Mouse (Mus musculus) small intestine, adult 2 months (tissue): ENCODE measurements around the gene Ipmk. TPM values are rescaled to one million over a fixed set of nuclear protein-coding genes. Genes with fewer than 3 reads are reported as not detected.
A peak's percentile ranks its signal among the peaks of the same experiment; 100 is the strongest.

ENCODE experiments used
- H3K27ac ChIP-seq: fragments of 200-500 bp; 2 replicates; pipeline ENCODE4 v1.5.1; 2012; ENCODE audit warnings: low read depth, low read length, control low read depth, inconsistent platforms; ENCODE audit not compliant: insufficient read depth
- H3K27me3 ChIP-seq: fragments of 200-500 bp; 2 replicates; pipeline ENCODE4 v1.6.1; 2012; ENCODE audit warnings: mild to moderate bottlenecking, moderate library complexity, low read length, inconsistent platforms; ENCODE audit not compliant: control insufficient read depth, insufficient read depth
- H3K36me3 ChIP-seq: fragments of 200-500 bp; 2 replicates; pipeline ENCODE4 v1.6.1; 2012; ENCODE audit warnings: mild to moderate bottlenecking, low read length, control low read depth, inconsistent platforms; ENCODE audit not compliant: control insufficient read depth, insufficient read depth
- H3K4me1 ChIP-seq: fragments of 200-500 bp; 2 replicates; pipeline ENCODE4 v1.6.1; 2012; ENCODE audit warnings: low read length, inconsistent platforms, mixed read lengths; ENCODE audit not compliant: control insufficient read depth, insufficient read depth, insufficient read length
- H3K4me3 ChIP-seq: fragments of 200-500 bp; 2 replicates; pipeline ENCODE4 v1.5.1; 2012; ENCODE audit warnings: low read depth, mild to moderate bottlenecking, control low read depth, inconsistent platforms, low read length, moderate library complexity
- CTCF ChIP-seq: fragments of 200-500 bp; IDR thresholded peaks from 2 replicates; pipeline ENCODE4 v1.5.1; 2012; ENCODE audit warnings: low read depth, mild to moderate bottlenecking, control low read depth, inconsistent platforms, low read length, moderate library complexity, mixed read lengths; ENCODE audit not compliant: insufficient replicate concordance, insufficient read length; ENCODE audit errors: extremely low read depth
- POLR2A ChIP-seq: fragments of 200-500 bp; IDR thresholded peaks from 2 replicates; pipeline ENCODE4 v1.6.1; 2012; ENCODE audit warnings: low read depth, mild to moderate bottlenecking, control low read depth, inconsistent platforms, low read length, moderate library complexity
- WGBS: fragments of 180-500 bp; shearing (Covaris S2); methylation state at CpG from one replicate; pipeline ENCODE4 v1.1.7; 2018; 5-methylcytosine and 5-hydroxymethylcytosine counted together
- polyA plus RNA-seq: library from polyadenylated mRNA; depleted of rRNA; stranded (reverse); fragments of >200 nt; gene quantifications from 2 replicates; pipeline ENCODE4 v1.2.3, GENCODE M21; 2012; rRNA removed

The Ipmk gene
- polyA plus RNA-seq, 1 experiment: 111 TPM

GRCm38 (mm10) chr10:71472033-71472432 lies 124.5 kb downstream of the Ipmk start:
- 77% methylated on average over 6 of the region's 6 CpGs for WGBS
- Histone ChIP-seq H3K36me3 (no peaks in the 10 kb centered on the region), H3K4me3 (no peak overlapping the region), H3K27ac (no peak overlapping the region), H3K4me1 (no peaks in the 10 kb centered on the region), H3K27me3 (no peaks in the 10 kb centered on the region)
- TF ChIP-seq POLR2A (no peak), CTCF (no peak)

DNA sequence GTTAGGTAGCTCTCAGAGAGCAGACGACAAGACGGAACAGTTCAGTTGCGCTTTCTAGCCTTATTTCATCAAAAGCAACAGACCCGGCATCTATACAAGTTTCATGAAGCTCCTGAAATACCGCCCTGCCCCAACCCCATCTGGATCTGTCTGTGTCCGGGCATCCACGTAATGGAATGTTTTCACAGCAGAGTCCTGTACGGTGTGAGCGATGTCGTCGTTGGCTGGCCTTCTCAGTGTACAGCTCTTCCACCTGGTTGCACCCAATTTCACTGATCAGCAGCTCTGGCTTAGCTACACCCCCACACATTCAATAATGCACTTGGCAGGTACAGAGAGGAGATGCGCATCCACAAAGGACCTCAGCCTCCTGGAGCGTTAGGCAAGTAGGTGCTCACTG lies 126.0 kb downstream of the Ipmk start:
- Histone ChIP-seq H3K4me1 (no peaks in the 10 kb centered on the region), H3K27me3 (no peaks in the 10 kb centered on the region), H3K27ac (no peak overlapping the region), H3K36me3 (no peaks in the 10 kb centered on the region), H3K4me3 (no peak overlapping the region)
- TF ChIP-seq CTCF (no peak), POLR2A (no peak)
- WGBS: 89% methylated on average over 13 of the region's 13 CpGs

DNA sequence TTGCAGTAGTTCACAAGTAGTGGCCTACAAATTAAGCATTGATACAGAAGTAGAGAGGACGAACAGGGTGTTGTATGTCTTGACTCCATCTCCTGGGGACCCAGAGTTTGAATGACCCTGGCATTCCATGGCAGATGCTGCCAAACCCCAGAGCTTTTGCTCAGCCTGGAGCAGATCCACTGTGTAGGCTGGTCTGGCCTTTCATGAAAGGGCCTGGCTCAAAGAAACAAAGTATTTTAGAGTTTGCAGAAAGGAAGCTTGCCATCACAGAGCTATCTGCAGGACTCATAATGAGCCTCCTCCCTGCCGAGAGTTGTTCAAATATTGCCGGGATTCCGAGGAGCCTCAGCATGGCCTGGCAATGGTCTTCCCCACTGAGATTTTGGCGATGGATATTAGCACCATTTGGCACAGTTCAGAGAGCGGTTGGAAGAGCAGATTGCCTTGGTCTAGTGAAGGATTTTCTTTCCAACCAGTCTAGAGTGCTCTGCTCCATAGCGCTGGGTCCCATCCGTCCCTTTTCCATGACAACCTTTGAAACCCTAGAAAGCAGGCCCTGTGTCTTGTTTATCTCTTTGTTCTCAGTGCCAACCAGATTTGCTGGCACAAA lies 129.0 kb downstream of the Ipmk start:
- 65% methylated on average over 8 of the region's 8 CpGs for WGBS
- Histone ChIP-seq H3K27ac (no peak overlapping the region), H3K4me1 (no peaks in the 10 kb centered on the region), H3K4me3 (no peak overlapping the region), H3K27me3 (no peaks in the 10 kb centered on the region), H3K36me3 (no peaks in the 10 kb centered on the region)
- TF ChIP-seq CTCF (no peak), POLR2A (no peak)

GRCm38 (mm10) chr10:71477147-71477546 lies 129.6 kb downstream of the Ipmk start:
- WGBS: 45% methylated on average over 4 of the region's 4 CpGs
- TF ChIP-seq POLR2A (no peak), CTCF (no peak)
- H3K4me1 ChIP-seq: no peaks in the 10 kb centered on the region
- H3K36me3 ChIP-seq: no peaks in the 10 kb centered on the region
- no peaks in the 10 kb centered on the region for H3K27me3 ChIP-seq
- H3K4me3 ChIP-seq: no peak overlapping the region
- no peak overlapping the region for H3K27ac ChIP-seq

GRCm38 (mm10) chr10:71479700-71480325 lies 132.2 kb downstream of the Ipmk start:
- Histone ChIP-seq H3K27ac (no peak overlapping the region), H3K4me1 (no peaks in the 10 kb centered on the region), H3K4me3 (no peak overlapping the region), H3K27me3 (no peaks in the 10 kb centered on the region), H3K36me3 (no peaks in the 10 kb centered on the region)
- peak; percentile 74; the same call in 1 of the 2 replicates for TF ChIP-seq CTCF
- TF ChIP-seq POLR2A: no peak
- WGBS: 12% methylated on average over 8 of the region's 8 CpGs

Other genes with a start within 250 kb of the Ipmk start
- 2.5 and 3.1 TPM in 2 replicates for gene Bicc1, start 188.1 kb upstream of the Ipmk start, polyA plus RNA-seq
- 2.3 and 4.7 TPM in 2 replicates for gene Tfam, start 109.5 kb upstream of the Ipmk start, polyA plus RNA-seq
- gene Ube2d1, start 62.5 kb upstream of the Ipmk start, polyA plus RNA-seq: 10.2 and 18.4 TPM in 2 replicates
- gene Cisd1, start 2.8 kb upstream of the Ipmk start, polyA plus RNA-seq: 47.2 and 75.8 TPM in 2 replicates